18 mouse cellular contexts compared by ENCODE assay signal in genomic region chr1:55946786-55947549, GRCm38 (mm10).
DNase-seq lines count a peak whose midpoint lies in the region; ATAC-seq lines count a peak whose summit lies in the region.
"Had no signal": no experiment of that assay in that cellular context is flagged by ENCODE, and none has a peak within 500 bp of the region (broad histone marks: within the 10 kb centered on the region; RNA-seq: fewer than 3 reads in every experiment).

No protein-coding gene starts in this region.

- peak overlapping the region; percentile 47 for H3K4me2 ChIP-seq in liver, embryonic 15.5 days
- H3K4me2 ChIP-seq: embryonic facial prominence, embryonic 12.5 days; forebrain, embryonic 15.5 days; heart, embryonic 12.5 days; hindbrain, embryonic 15.5 days had no signal

- no peaks in the 10 kb centered on the region for H3K27me3 ChIP-seq in liver, embryonic 15.5 days
- H3K27me3 ChIP-seq: embryonic facial prominence, embryonic 12.5 days; forebrain, embryonic 15.5 days; heart, embryonic 12.5 days; hindbrain, embryonic 15.5 days had no signal

- H3K27ac ChIP-seq in liver, embryonic 15.5 days (replicated peaks): 0 out of 2 replicates have a peak overlapping the region, but pooled peaks have one; percentile 29
- H3K27ac ChIP-seq: embryonic facial prominence, embryonic 12.5 days; forebrain, embryonic 15.5 days; hindbrain, embryonic 15.5 days had no signal

- no peak overlapping the region for H3K9ac ChIP-seq in liver, embryonic 15.5 days
- H3K9ac ChIP-seq: embryonic facial prominence, embryonic 12.5 days; forebrain, embryonic 15.5 days; heart, embryonic 12.5 days; hindbrain, embryonic 15.5 days had no signal

- ATAC-seq in liver, embryonic 15.5 days (ENCODE audit: insufficient read depth): peak; percentile 98
- peak; percentile 73 for ATAC-seq in megakaryocyte-erythroid progenitor cell, adult 5-6 weeks (replicated peaks; ENCODE audit: low FRiP score, low TSS enrichment, poor library complexity, severe bottlenecking)
- ATAC-seq: forebrain, embryonic 15.5 days had no signal

- no peak overlapping the region for H3K4me3 ChIP-seq in liver, embryonic 15.5 days (replicated peaks)
- H3K4me3 ChIP-seq: embryonic facial prominence, embryonic 12.5 days; forebrain, embryonic 15.5 days; heart, embryonic 12.5 days; hindbrain, embryonic 15.5 days had no signal

- whole genome bisulfite sequencing in liver, embryonic 15.5 days (ENCODE audit: insufficient replicate concordance): 29% methylated on average over 3 of the region's 3 CpGs

- no peaks in the 10 kb centered on the region for H3K9me3 ChIP-seq in liver, embryonic 15.5 days (replicated peaks)
- H3K9me3 ChIP-seq: embryonic facial prominence, embryonic 12.5 days; forebrain, embryonic 15.5 days; heart, embryonic 12.5 days; hindbrain, embryonic 15.5 days had no signal

- no peaks in the 10 kb centered on the region for H3K36me3 ChIP-seq in liver, embryonic 15.5 days (replicated peaks)
- H3K36me3 ChIP-seq: embryonic facial prominence, embryonic 12.5 days; forebrain, embryonic 15.5 days; heart, embryonic 12.5 days; hindbrain, embryonic 15.5 days had no signal

- peaks cover 26% of the 10 kb centered on the region for H3K4me1 ChIP-seq in liver, embryonic 15.5 days (replicated peaks)
- H3K4me1 ChIP-seq: embryonic facial prominence, embryonic 12.5 days; forebrain, embryonic 15.5 days; heart, embryonic 12.5 days; hindbrain, embryonic 15.5 days had no signal

- peak; percentile 17 for DNase-seq in c-Kit-positive CD71-negative TER-119-negative erythroid progenitor cells, embryonic 14.5 days (ENCODE audit: low read depth)
- peak; percentile 77 for DNase-seq in c-Kit-positive CD71-positive TER-119-positive erythroid progenitor cells, embryonic 14.5 days (ENCODE audit: low spot score)
- DNase-seq in right cerebral cortex, postnatal 10 days (ENCODE audit: low spot score in 2 of 2): no peak
- no peak for DNase-seq in frontal cortex, postnatal 14 days (ENCODE audit: low spot score in 2 of 2)
- DNase-seq in embryo, embryonic 9.5 days (ENCODE audit: extremely low spot score): no peak
- DNase-seq: adrenal gland, adult 2 months; adrenal gland, postnatal 25 days; cerebellum, adult 2 months; cerebellum, postnatal 10 days; embryo, embryonic 11 days; gastrocnemius, postnatal 25 days; heart, postnatal 36 days had no signal

Comparison
In these comparisons a context has a peak if more than half of its experiments do, and no peak if none do; other contexts are left out.
1. DNase-seq: peak in c-Kit-positive CD71-negative TER-119-negative erythroid progenitor cells, embryonic 14.5 days (single experiment) and c-Kit-positive CD71-positive TER-119-positive erythroid progenitor cells, embryonic 14.5 days (single experiment); none in right cerebral cortex, postnatal 10 days (0 of 2), frontal cortex, postnatal 14 days (0 of 2) and embryo, embryonic 9.5 days (single experiment).